7 mouse cellular contexts compared by ENCODE assay signal in genomic region chr11:121109986-121110385, GRCm38 (mm10). TPM values are rescaled to one million over a fixed set of nuclear protein-coding genes. Genes with fewer than 3 reads are reported as not detected.
DNase-seq lines count a peak whose midpoint lies in the region; ATAC-seq and TF ChIP-seq lines count a peak whose summit lies in the region.

No protein-coding gene starts in this region.

- ATAC-seq in neural tube, embryonic 13.5 days (ENCODE audit: low read depth) = peak; percentile 61; the same call in 1 of the 2 replicates
- ATAC-seq in neural tube, embryonic 15.5 days (ENCODE audit: low FRiP score) = no peak
- ATAC-seq in liver, embryonic 16.5 days (ENCODE audit: low read depth) = peak; percentile 43; the same call in 1 of the 2 replicates

- H3K4me3 ChIP-seq in neural tube, embryonic 13.5 days = no peak overlapping the region
- no peak overlapping the region for H3K4me3 ChIP-seq in neural tube, embryonic 15.5 days (replicated peaks)
- no peak overlapping the region for H3K4me3 ChIP-seq in cerebellum, adult 2 months (replicated peaks; ENCODE audit: insufficient read depth, low read depth, low read length)
- H3K4me3 ChIP-seq in liver, embryonic 16.5 days (ENCODE audit: low read depth, low read length) = no peak overlapping the region

- no peaks in the 10 kb centered on the region for H3K36me3 ChIP-seq in neural tube, embryonic 13.5 days
- H3K36me3 ChIP-seq in neural tube, embryonic 15.5 days = no peaks in the 10 kb centered on the region
- H3K36me3 ChIP-seq in liver, embryonic 16.5 days (ENCODE audit: control insufficient read depth, insufficient read depth) = no peaks in the 10 kb centered on the region

- no peak overlapping the region for H3K4me2 ChIP-seq in neural tube, embryonic 13.5 days
- H3K4me2 ChIP-seq in neural tube, embryonic 15.5 days = no peak overlapping the region
- no peak overlapping the region for H3K4me2 ChIP-seq in liver, embryonic 16.5 days (ENCODE audit: low read depth, low read length)

- H3K27me3 ChIP-seq in neural tube, embryonic 13.5 days = no peaks in the 10 kb centered on the region
- no peaks in the 10 kb centered on the region for H3K27me3 ChIP-seq in neural tube, embryonic 15.5 days (replicated peaks)
- H3K27me3 ChIP-seq in cerebellum, adult 2 months (ENCODE audit: control insufficient read depth, insufficient read depth, low read length) = no peaks in the 10 kb centered on the region
- H3K27me3 ChIP-seq in liver, embryonic 16.5 days (ENCODE audit: control insufficient read depth, insufficient read depth, low read depth, low read length) = no peaks in the 10 kb centered on the region

- TF ChIP-seq CTCF in cerebellum, adult 2 months (IDR thresholded peaks at IDR 0.05; ENCODE audit: borderline replicate concordance, insufficient read depth, low read depth, low read length) = no peak

- H3K9ac ChIP-seq in neural tube, embryonic 13.5 days = no peak overlapping the region
- no peak overlapping the region for H3K9ac ChIP-seq in neural tube, embryonic 15.5 days (replicated peaks)
- no peak overlapping the region for H3K9ac ChIP-seq in liver, embryonic 16.5 days (ENCODE audit: low read depth, low read length)

- 23% methylated on average over 2 of the region's 2 CpGs for WGBS in neural tube, embryonic 13.5 days
- 30% methylated on average over 2 of the region's 2 CpGs for WGBS in neural tube, embryonic 15.5 days
- 7% methylated on average over 2 of the region's 2 CpGs for WGBS in cerebellum, adult 2 months
- WGBS in liver, embryonic 16.5 days (ENCODE audit: insufficient replicate concordance) = 19% methylated on average over 2 of the region's 2 CpGs

- peak; percentile 23 to 37 for DNase-seq in cerebellum, adult 2 months
- peak; percentile 55 to 75 for DNase-seq in heart, adult 9 months (ENCODE audit: low spot score in 2 of 2)
- DNase-seq in yolk sac, embryonic 10.5 days (ENCODE audit: low spot score) = no peak
- no peak for DNase-seq in spleen, postnatal 36 days (ENCODE audit: low spot score in 2 of 2)

- TF ChIP-seq POLR2A in cerebellum, adult 2 months (IDR thresholded peaks at IDR 0.05; ENCODE audit: borderline replicate concordance, insufficient read depth, low read length) = no peak

- no peak overlapping the region for H3K27ac ChIP-seq in neural tube, embryonic 13.5 days (replicated peaks)
- H3K27ac ChIP-seq in neural tube, embryonic 15.5 days (replicated peaks) = no peak overlapping the region
- H3K27ac ChIP-seq in cerebellum, adult 2 months (ENCODE audit: insufficient read depth, low read length) = no peak overlapping the region
- no peak overlapping the region for H3K27ac ChIP-seq in liver, embryonic 16.5 days (ENCODE audit: low read length)

- H3K9me3 ChIP-seq in neural tube, embryonic 13.5 days = no peaks in the 10 kb centered on the region
- H3K9me3 ChIP-seq in neural tube, embryonic 15.5 days (replicated peaks) = no peaks in the 10 kb centered on the region
- H3K9me3 ChIP-seq in liver, embryonic 16.5 days (replicated peaks; ENCODE audit: control insufficient read depth, low read length) = no peaks in the 10 kb centered on the region

- no peaks in the 10 kb centered on the region for H3K4me1 ChIP-seq in neural tube, embryonic 13.5 days (replicated peaks)
- no peaks in the 10 kb centered on the region for H3K4me1 ChIP-seq in neural tube, embryonic 15.5 days
- H3K4me1 ChIP-seq in cerebellum, adult 2 months (ENCODE audit: control insufficient read depth, insufficient read depth, low read length) = peaks cover 14% of the 10 kb centered on the region
- no peaks in the 10 kb centered on the region for H3K4me1 ChIP-seq in liver, embryonic 16.5 days (ENCODE audit: control insufficient read depth, low read depth, low read length)

RNA-seq across cellular contexts. Expression of gene Tex19.2, which starts 8.5 kb away (rescaled TPM):
- not detected in 2 replicates for polyA plus RNA-seq in neural tube, embryonic 13.5 days (2015; fragmentation: Nextera tagmentation; extraction: Ambion mirVana)
- polyA plus RNA-seq in neural tube, embryonic 15.5 days (2015; fragmentation: Nextera tagmentation; extraction: Ambion mirVana) = not detected in 2 replicates
- polyA plus RNA-seq in cerebellum, adult 2 months (2012; rRNA removed) = not detected in 2 replicates
- 0.05 TPM in 1 of 2 replicates, not detected in the other for polyA plus RNA-seq in liver, embryonic 16.5 days (2015; fragmentation: Nextera tagmentation; extraction: Ambion mirVana)

RNA-seq across cellular contexts. Expression of gene Sectm1a, which starts 29.0 kb away (rescaled TPM):
- polyA plus RNA-seq in neural tube, embryonic 13.5 days (2015; fragmentation: Nextera tagmentation; extraction: Ambion mirVana) = not detected in 2 replicates
- polyA plus RNA-seq in neural tube, embryonic 15.5 days (2015; fragmentation: Nextera tagmentation; extraction: Ambion mirVana) = 0.98 TPM in 1 of 2 replicates, not detected in the other
- not detected in 2 replicates for polyA plus RNA-seq in cerebellum, adult 2 months (2012; rRNA removed)
- polyA plus RNA-seq in liver, embryonic 16.5 days (2015; fragmentation: Nextera tagmentation; extraction: Ambion mirVana) = 0.89 and 1.8 TPM in 2 replicates

RNA-seq across cellular contexts. Expression of gene Tex19.1, which starts 36.0 kb away (rescaled TPM):
- not detected in 2 replicates for polyA plus RNA-seq in neural tube, embryonic 13.5 days (2015; fragmentation: Nextera tagmentation; extraction: Ambion mirVana)
- not detected in 2 replicates for polyA plus RNA-seq in neural tube, embryonic 15.5 days (2015; fragmentation: Nextera tagmentation; extraction: Ambion mirVana)
- 0.11 TPM in 1 of 2 replicates, not detected in the other for polyA plus RNA-seq in cerebellum, adult 2 months (2012; rRNA removed)
- polyA plus RNA-seq in liver, embryonic 16.5 days (2015; fragmentation: Nextera tagmentation; extraction: Ambion mirVana) = not detected in 2 replicates

RNA-seq across cellular contexts. Expression of gene Sectm1b, which starts 46.6 kb away (rescaled TPM):
- polyA plus RNA-seq in neural tube, embryonic 13.5 days (2015; fragmentation: Nextera tagmentation; extraction: Ambion mirVana) = not detected in 2 replicates
- polyA plus RNA-seq in neural tube, embryonic 15.5 days (2015; fragmentation: Nextera tagmentation; extraction: Ambion mirVana) = not detected in 2 replicates
- not detected in 2 replicates for polyA plus RNA-seq in cerebellum, adult 2 months (2012; rRNA removed)
- 0.05 and 0.22 TPM in 2 replicates for polyA plus RNA-seq in liver, embryonic 16.5 days (2015; fragmentation: Nextera tagmentation; extraction: Ambion mirVana)

RNA-seq across cellular contexts. Expression of gene Uts2r, which starts 50.1 kb away (rescaled TPM):
- 0.47 and 0.56 TPM in 2 replicates for polyA plus RNA-seq in neural tube, embryonic 13.5 days (2015; fragmentation: Nextera tagmentation; extraction: Ambion mirVana)
- polyA plus RNA-seq in neural tube, embryonic 15.5 days (2015; fragmentation: Nextera tagmentation; extraction: Ambion mirVana) = 0.46 and 0.47 TPM in 2 replicates
- 0.59 and 0.63 TPM in 2 replicates for polyA plus RNA-seq in cerebellum, adult 2 months (2012; rRNA removed)
- polyA plus RNA-seq in liver, embryonic 16.5 days (2015; fragmentation: Nextera tagmentation; extraction: Ambion mirVana) = 0.14 TPM in 1 of 2 replicates, not detected in the other

Comparison
In these comparisons a context has a peak if more than half of its experiments do, and no peak if none do; other contexts are left out.
1. DNase-seq: peak in cerebellum, adult 2 months (2 of 2) and heart, adult 9 months (2 of 2); none in yolk sac, embryonic 10.5 days (single experiment) and spleen, postnatal 36 days (0 of 2).